Mouse (Mus musculus) lung, postnatal 0 days (tissue): Measurements from ENCODE around the gene Zfp523.

Source experiments
- CTCF ChIP-seq: IDR thresholded peaks from 2 replicates; pipeline ENCODE4 v1.5.1; 2016; ENCODE audit warnings: antibody characterized with exemption, mild to moderate bottlenecking
- EP300 ChIP-seq: IDR thresholded peaks from 2 replicates; pipeline ENCODE4 v1.6.1; 2016; ENCODE audit warnings: antibody characterized with exemption, mild to moderate bottlenecking, control low read depth

DNA sequence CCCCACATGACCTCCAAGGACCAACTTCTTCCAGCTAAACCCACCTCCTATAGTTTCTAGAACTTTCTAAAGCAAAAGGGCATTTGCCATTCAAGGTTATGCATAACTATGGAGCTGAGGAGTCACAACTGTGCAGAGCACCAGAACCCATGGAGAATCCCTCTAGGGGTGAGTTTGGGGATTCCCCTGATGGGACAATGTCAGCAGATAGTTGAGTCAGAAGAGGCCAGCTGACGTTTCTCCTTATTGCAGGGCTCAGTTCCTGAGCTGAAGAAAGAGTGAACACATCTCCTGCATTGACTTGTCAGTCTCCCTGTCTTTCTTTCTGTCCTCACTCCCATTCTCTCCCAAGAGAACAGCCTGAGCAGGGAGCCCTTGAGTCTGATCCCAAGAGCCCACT is 15.8 kb downstream of the Zfp523 start:
- TF ChIP-seq CTCF = no peak
- no peak for TF ChIP-seq EP300
